Mouse (Mus musculus) kidney, adult 8-10 months (tissue): ENCODE data around the gene Vmn1r178.
"Not testable (repeated sequence)": the region's sequence is repeated elsewhere in the genome, so short reads cannot be mapped to it uniquely, and the experiment has no call there.

Experiments
- DNase-seq, 2 experiments: peaks; one replicate each; pipeline ENCODE4 v3.0.0; 2022

Vmn1r178 gene

GRCm38 (mm10) chr7:23891709-23892108 is at the start of gene Vmn1r178:
Vmn1r178 (plus strand) TSS chr7:23892009.
- DNase-seq = no peak

- DNase-seq = not testable (repeated sequence)
Measured at GRCm38 (mm10) chr7:23866349-23866748, 25.5 kb upstream of the Vmn1r178 start, which contains the start of gene Vmn1r177. Vmn1r177 (minus strand) TSS chr7:23866449.

- DNase-seq = not testable (repeated sequence)
Measured at GRCm38 (mm10) chr7:23876918-23877317, 14.9 kb upstream of the Vmn1r178 start.

DNA sequence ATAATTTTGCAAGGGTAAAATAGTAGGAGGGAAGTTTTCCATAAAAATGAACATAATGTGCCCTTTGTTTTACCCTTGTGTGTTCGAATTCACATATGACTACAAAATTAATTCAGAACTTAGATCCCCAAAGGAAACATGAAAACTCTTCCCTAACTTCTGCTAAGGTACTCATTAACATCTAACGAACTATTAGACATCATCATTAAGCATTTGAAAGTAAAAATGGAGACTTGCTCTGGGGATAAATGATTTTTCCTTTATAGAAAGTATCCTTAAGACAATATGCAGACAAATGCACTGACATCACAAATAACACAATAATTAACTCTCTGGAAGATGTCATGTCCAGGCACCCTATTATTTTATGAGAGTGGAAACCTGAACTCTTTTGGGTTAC is 34.9 kb downstream of the Vmn1r178 start, which contains the start of gene Vmn1r179:
Gene Vmn1r179 (plus strand): TSS at position 301 of the 400 bp plus-strand sequence.
- no peak for DNase-seq
